Mouse (Mus musculus): ENCODE measurements around the gene Hist1h3i.

The Hist1h3i gene

GRCm38 (mm10) chr13:21734010-21734905, 48.9 kb downstream of the Hist1h3i start:
- DNase-seq, result peak; percentile 90

- no peak for DNase-seq
Observed at GRCm38 (mm10) chr13:21733466-21733865, 49.7 kb downstream of the Hist1h3i start.

Data from cerebellum, adult 9-10 months (tissue).